Mouse (Mus musculus) heart, postnatal 4 days (tissue): Measurements from ENCODE around the gene Ptprd. TPM values are rescaled to one million over a fixed set of nuclear protein-coding genes. Genes with fewer than 3 reads are reported as not detected.

Source experiments
- DNase-seq: peaks from one replicate; pipeline ENCODE4 v3.0.0; 2021
- microRNA-seq, 2 experiments: library from miRNA; unstranded; fragments of <30 nt; microRNA quantifications; one replicate each; pipeline ENCODE4 v1.2.0; 2021 to 2022
- total RNA-seq, 2 experiments: library from RNA; stranded (reverse); gene quantifications; 2 replicates each; pipeline ENCODE4 v1.2.3; 2021

The Ptprd gene
- total RNA-seq, 2 experiments from 2014 or later, result 42.8 to 45.5 TPM

DNA sequence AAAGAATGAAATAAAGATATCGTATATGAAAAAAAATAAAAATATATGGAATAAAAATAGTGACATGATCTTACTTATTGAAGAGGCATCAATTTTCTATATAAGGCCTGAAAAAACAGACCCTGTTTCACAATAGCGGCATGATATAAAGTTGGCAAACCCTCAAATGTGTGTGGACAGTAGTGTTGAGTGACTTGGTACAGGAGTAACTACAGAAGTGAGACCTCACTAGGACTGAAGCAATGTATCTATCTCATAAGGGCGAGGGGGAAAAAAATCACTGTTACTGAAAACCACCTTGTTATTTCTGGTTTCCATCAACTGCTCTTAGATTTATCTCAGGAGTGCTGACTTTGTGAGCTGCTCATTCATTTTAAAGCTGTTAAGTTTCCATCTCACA is 2204.5 kb downstream of the Ptprd start:
- no peak for DNase-seq

DNA sequence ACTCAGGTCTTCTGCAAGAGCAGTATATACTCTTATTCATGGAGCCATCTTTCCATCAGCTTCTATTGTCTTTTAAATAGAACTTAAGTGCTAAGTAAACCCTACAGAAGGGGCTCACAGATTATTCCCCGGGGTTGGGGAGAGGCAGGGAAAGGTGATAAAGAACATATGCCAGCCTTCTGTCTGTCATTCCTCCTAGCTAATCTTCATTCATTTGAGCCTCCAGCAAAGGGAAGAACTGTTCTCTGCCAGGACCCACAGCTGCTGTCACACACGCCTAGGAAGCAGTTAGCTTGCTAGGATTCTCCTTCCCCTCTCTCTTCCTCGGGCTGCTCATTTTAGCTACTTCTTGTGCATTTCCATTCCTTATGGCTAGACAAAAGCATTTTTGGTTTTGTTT is 2205.0 kb downstream of the Ptprd start:
- no peak for DNase-seq

DNA sequence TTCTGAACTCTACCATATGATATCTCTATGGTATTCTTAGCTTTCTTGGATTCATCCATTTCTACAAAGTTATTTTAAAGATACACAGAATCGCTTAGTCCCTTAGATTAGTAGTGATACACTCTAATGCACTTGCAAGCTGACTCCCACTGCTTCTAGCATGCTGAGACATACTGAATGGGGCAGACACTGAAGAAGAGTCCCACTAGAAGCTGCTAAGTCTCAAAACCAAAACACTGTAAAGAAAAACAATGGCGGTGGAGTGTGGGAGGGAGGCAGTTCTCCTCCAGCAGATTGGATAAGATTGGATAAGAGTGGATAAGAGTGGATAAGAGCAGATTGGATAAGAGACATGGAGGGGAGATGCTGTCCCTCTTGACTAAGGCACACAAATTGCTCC is 2207.6 kb downstream of the Ptprd start:
- no peak for DNase-seq

DNA sequence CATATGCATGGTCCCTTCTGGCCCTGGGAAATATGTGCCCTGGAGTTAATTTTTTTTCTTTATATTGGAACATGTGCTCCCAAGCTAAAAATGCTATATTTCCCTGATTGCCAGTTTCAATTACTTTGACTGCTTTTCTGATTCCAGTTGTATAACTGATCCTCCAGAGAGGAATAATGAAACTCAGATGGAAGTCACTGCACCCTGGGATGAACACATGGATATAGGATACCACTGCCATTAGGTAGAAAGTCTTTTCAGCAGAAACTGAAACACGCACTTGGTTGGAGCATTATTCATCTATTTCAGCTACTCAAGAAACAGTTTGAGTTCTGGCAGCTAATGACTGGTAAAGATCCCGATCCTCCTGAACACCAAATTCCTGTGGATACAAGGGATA is 2211.5 kb downstream of the Ptprd start:
- no peak for DNase-seq

DNA sequence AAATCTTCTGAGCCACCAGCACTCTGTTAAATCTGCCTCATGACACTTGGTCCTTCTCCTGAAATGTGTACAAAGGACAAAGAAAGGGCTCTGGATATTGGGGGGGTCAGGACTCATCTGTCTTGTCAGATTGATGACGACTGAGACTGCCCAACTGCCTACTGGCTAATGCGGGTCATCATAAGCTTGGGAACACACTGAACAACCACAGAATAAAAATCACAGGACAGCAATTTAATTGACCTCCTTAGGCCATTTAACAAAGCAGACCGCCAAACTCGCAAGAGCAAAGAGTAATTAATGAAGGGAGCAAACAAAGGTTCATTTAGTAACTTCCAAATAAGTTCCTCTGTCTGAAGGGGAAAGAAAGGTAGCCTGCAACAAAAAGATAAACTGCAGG is 2215.9 kb downstream of the Ptprd start:
- DNase-seq, result no peak

DNA sequence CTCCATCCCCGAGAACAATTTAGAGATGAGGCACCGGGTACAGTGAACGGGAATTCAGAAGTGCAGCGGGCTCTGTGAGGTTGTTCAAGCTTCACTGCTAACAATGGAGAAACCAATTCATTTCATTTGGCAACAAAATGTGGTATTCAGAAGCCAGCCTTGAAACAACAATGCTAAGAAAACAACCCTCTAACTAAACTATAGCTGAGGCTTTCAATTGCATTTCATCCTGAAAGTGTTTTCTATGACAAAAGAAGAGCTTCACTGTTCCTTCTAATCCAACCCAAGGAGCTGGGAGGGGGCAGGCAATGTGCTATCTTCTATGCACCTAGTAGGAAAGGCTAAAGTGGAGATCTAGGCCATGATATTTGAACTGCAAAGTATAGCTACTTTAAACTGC is 2217.2 kb downstream of the Ptprd start:
- DNase-seq, result no peak

DNA sequence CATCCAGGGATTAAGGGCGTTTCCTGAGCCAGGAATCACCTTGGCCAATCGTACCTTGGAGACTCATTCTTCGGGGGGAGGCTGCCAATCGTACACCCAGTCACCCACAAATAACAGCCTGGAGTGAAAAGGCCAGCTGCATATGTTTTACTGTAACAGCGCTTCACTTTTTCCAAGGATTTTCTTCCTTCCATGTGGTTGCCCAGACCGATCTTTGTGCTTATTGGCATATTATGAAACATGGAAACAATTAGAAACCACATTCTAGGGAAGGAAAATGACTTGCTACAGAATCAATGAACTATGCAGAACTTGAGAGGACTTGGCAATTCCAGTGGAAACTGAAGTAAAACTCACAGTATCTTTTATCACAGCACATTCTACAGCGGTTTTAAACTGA is 2218.7 kb downstream of the Ptprd start:
- no peak for DNase-seq

DNA sequence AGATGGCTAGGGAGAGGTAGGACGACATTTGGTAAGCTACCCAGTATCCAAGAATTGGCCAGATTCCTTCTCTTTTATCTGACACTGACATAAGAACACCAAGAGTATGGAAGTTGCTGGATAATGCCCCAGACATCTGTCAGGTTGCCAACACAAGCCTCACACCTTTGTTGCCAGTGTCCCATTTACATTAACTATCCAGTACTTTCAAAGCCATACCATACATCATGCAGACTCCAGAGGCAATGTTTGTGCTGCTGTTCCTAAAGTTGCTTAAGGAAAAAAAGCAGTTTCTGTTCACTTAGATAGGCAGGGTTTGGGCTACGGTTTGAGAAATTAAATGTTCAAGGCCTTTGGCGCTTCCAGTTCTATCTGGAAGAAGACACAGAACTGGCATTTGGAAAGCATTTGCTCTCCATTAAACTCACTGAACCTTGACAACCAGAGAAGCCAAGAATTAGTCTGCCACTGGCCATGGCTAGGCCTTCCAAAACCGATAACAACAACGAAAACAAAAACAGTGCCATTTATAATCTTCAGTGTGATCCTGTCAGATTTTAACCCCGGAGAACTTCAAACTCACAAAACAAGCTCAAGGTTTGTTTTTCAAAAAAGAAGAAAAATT is 2220.0 kb downstream of the Ptprd start:
- no peak for DNase-seq

DNA sequence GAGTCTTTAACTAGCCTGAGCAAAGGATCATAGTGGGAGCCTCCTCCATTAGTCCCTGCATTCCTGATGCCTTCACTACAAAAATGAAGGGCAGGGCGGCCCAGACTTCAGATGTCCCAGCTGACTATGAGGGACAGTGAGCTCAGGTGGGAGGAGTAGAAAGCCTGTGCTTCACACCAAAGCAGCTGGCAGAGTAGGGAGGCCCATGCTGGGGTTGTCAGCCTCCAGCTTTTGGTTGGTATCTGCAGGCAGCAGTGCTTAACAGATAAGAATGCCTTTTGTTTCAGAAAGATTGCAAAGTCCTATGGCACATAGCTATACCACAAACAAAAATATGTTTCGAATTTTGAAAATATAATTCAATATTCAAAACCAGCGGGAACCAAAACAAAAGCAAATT is 2237.0 kb downstream of the Ptprd start:
- no peak for DNase-seq

DNA sequence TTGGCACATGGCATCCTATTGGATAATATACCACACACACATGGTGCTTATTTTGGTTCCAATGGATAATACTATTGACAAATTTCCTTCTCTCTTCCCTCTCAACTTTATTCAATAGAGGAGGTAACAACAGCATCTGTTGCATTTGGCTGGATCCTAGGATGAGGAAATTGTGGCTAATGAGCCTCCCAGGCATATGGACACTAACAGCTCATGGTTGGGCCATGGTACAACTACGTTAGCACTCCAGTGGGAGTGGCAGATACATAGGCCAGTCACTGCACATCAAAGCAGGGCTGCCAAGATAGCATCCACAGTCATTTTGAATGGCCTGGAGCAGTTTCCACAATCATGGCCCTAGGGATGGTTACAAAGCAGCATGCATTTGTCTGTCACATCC is 2238.4 kb downstream of the Ptprd start:
- DNase-seq, result no peak

DNA sequence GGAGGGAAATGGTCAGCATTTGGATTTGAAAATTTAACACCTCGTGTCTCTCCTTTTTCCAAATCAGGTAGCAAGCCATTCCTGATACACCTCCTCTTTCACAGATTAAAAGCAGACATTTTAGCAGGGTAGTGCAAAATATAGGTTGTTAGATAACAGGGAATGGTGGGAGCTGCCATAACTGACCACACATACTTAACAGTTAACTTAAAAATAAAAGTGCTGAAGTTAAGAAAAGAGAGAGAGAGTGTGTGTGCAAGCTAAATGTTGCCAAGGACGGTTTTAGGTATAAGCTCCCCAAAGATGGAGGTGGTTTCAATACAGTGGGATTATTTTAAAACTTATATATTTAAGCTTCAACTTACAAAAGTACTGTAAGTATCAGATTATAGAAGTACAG is 2241.8 kb downstream of the Ptprd start:
- DNase-seq, result no peak

DNA sequence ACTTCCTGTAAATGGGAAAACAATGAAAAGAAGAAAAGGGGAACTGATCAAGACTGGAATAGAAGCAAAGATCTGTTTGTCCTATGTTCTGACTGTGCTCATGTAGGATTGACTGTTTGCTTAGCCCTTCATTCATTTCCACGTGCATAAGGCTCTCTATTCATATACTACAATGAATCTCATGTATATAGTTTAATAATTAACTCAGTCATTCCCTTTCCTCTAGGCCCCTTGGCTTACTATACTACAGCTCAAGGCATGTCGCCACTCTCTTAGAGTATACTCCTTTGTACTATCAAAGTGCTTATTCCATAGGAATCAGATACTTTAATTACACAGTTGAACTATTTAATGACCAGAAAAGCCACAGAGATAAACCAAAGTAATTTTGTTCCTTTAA is 2243.1 kb downstream of the Ptprd start:
- no peak for DNase-seq

DNA sequence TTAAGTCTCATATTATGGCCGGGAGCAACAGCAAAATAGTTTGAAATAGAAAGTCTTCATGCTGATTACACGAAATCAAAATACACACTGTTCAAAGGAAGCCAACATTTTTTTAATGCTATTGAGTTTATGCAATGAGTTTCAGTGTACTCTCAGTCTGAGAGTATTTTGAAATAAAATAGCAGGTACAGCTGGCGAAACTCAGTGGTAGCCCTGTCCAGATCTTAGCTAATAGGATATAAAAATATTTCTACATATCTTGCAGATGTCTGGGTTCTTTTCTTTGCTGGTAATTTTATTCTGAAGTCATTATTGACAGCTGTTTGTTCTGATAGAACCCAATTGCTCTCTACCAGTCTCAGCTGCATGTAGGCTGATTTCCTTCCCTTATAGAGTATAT is 2246.0 kb downstream of the Ptprd start:
- DNase-seq, result no peak

DNA sequence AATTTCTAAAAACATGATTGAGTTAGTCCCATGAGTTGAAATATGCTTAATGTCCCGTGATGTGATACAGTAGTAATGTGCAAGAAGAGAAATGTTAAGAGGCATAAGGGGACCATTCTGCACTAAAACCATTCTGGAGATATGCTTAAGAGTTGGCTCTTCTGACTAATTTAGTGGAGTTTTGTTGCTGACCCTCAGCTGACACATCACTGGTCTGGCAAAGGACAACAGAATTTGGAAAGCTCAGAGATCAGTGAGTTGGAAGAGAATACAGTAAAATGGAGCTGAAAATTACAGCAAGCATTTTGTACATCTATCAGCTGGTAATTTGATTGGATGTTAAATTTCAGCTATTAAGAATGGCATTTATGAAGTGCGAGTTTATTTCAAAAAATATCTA is 2248.8 kb downstream of the Ptprd start:
- DNase-seq, result no peak

DNA sequence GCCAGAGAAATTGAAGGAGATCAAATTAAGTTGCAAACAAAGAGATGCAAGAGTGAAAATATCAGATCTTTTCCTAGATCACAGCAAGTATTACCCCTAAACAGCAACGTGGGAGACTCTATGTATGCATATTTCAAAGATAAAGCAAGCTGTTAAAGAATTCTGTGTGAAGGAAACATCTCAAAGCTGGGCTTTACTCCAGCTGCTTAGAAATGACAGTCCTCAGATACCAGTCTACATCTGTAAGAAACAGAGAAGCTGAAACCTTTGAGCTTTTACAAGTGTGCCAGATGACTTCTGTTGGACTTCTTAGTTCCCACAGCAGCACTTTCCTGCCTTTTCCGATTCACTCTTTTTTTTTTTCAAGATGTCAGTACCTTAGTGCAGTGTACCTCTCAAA is 2249.9 kb downstream of the Ptprd start:
- no peak for DNase-seq

DNA sequence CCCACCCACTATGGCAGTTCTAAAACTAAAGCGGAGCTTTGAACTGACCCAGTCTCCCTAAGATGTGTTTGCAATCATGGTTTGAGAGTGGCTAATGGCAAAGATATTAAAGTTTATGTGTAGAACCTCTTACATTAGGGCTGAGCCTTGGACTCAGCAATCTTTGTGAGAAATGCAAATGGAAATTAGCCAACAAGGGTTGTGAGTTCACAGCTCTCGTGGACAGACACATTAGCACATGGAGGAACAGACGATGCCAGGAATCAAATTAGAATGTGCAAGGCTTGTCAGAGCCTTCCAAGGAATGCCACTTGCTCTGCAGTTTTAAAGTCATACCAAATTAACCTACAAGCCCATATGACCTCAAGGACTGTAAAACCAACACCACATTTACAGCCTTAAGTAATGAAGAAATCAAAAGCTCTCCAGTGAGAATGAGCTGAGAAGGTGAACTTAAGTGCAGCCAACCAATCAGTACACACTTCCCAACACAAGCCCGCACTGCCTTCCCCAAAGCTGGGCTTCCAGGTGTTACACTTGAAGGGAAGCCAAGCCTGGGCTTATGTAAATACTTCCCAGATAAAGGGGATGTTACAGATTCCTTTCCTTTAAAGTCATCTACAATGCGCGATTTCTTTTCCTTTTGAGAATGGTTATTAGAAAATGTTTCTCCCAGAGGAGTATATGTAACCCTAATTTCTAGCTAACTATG is 2258.3 kb downstream of the Ptprd start:
- peak; percentile 11 for DNase-seq

DNA sequence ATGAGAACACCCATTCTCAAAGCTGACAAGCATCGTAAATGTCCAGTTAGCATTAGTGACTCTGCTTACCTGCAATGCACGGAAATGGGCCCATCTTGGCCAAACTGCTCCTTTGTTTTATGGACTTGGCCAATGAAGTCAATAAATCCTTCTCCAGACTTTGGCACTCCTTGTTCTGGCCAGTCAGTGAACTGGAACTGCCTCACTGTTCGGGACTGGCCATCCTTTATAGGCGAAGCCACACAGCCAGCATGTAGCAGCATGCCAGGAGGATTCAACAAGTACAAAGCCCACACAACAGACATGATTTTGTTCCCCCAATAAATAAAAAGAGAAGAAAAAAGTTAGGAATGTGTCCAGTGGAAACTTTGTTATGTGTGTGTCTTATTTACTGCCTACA is 2261.2 kb downstream of the Ptprd start:
- DNase-seq, result no peak

DNA sequence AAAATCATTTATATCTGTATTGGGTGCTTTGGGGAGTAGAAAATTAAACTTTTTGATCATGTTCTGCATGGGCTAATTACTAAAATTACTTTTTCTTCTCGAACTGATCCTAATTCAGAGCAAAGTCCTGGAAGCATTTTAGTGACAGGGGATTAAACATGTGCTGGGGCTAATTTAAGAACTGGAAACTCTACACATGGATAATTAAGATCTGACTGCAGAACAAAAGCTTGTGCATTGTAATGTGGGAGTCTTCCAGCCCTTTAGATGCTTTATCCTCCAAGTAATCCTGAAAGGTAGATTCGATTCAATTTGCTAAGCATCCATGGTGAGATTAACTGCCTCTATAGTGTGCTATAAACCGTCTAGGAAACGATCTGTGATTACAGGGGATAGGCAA is 2316.9 kb downstream of the Ptprd start:
- no peak for DNase-seq

Small RNA genes within 50 kb of the gene (microRNA-seq; reads per million reads assigned to microRNA genes)
- 0 reads per million in 2 experiments for gene Gm23159
